Mouse (Mus musculus): ENCODE data around the gene Chil1. TPM values are rescaled to one million over a fixed set of nuclear protein-coding genes. Genes with fewer than 3 reads are reported as not detected.

Chil1 gene
- 0.27 and 0.65 TPM in 2 replicates for polyA plus RNA-seq (2014; fragmentation: Nextera tagmentation; extraction: Ambion mirVana)

- DNase-seq (ENCODE audit: low spot score): no peak
- no peak within 1 kb of the TSS for H3K4me3 ChIP-seq (ENCODE audit: low read depth, low read length)
- no peaks in the 10 kb centered on the region for H3K4me1 ChIP-seq (replicated peaks; ENCODE audit: control insufficient read depth, insufficient read depth, low read length)
- H3K9ac ChIP-seq (ENCODE audit: low read length): no peak within 1 kb of the TSS
- H3K27ac ChIP-seq (ENCODE audit: low read depth, low read length): no peak within 1 kb of the TSS
- H3K36me3 ChIP-seq (ENCODE audit: control insufficient read depth, insufficient read depth, low read length): no peaks in the 10 kb centered on the region
- WGBS: 42% methylated on average over 4 of the region's 4 CpGs
- no peaks in the 10 kb centered on the region for H3K27me3 ChIP-seq (ENCODE audit: control insufficient read depth, insufficient read depth, low read length)
- no peaks in the 10 kb centered on the region for H3K9me3 ChIP-seq (ENCODE audit: control insufficient read depth, low read length)
- no peak within 1 kb of the TSS for H3K4me2 ChIP-seq (ENCODE audit: low read depth, low read length, severe bottlenecking)
- ATAC-seq (replicated peaks; ENCODE audit: low FRiP score): no peak
Observed at GRCm38 (mm10) chr1:134182025-134182424, at the start of gene Chil1. TSS of gene Chil1 (plus strand) at chr1:134182176.

GRCm38 (mm10) chr1:134133316-134133715 lies 48.7 kb upstream of the Chil1 start:
- DNase-seq (ENCODE audit: low spot score) (no peak), ATAC-seq (replicated peaks; ENCODE audit: low FRiP score) (no peak)
- Histone ChIP-seq H3K27ac (ENCODE audit: low read depth, low read length) (no peak overlapping the region), H3K9ac (ENCODE audit: low read length) (no peak overlapping the region), H3K4me1 (replicated peaks; ENCODE audit: control insufficient read depth, insufficient read depth, low read length) (no peaks in the 10 kb centered on the region), H3K4me2 (ENCODE audit: low read depth, low read length, severe bottlenecking) (no peak overlapping the region), H3K36me3 (ENCODE audit: control insufficient read depth, insufficient read depth, low read length) (no peaks in the 10 kb centered on the region), H3K4me3 (ENCODE audit: low read depth, low read length) (no peak overlapping the region), H3K9me3 (ENCODE audit: control insufficient read depth, low read length) (no peaks in the 10 kb centered on the region), H3K27me3 (ENCODE audit: control insufficient read depth, insufficient read depth, low read length) (no peaks in the 10 kb centered on the region)
- 76% methylated on average over 11 of the region's 11 CpGs for WGBS

- Histone ChIP-seq H3K4me2 (ENCODE audit: low read depth, low read length, severe bottlenecking) (no peak overlapping the region), H3K9ac (ENCODE audit: low read length) (no peak overlapping the region), H3K27me3 (ENCODE audit: control insufficient read depth, insufficient read depth, low read length) (no peaks in the 10 kb centered on the region), H3K4me3 (ENCODE audit: low read depth, low read length) (no peak overlapping the region), H3K9me3 (ENCODE audit: control insufficient read depth, low read length) (no peaks in the 10 kb centered on the region), H3K4me1 (replicated peaks; ENCODE audit: control insufficient read depth, insufficient read depth, low read length) (no peaks in the 10 kb centered on the region), H3K27ac (ENCODE audit: low read depth, low read length) (no peak overlapping the region), H3K36me3 (ENCODE audit: control insufficient read depth, insufficient read depth, low read length) (no peaks in the 10 kb centered on the region)
- ATAC-seq (replicated peaks; ENCODE audit: low FRiP score) (no peak), DNase-seq (ENCODE audit: low spot score) (no peak)
- 52% methylated on average over 3 of the region's 3 CpGs for WGBS
Observed at GRCm38 (mm10) chr1:134136351-134136750, 45.6 kb upstream of the Chil1 start.

DNA sequence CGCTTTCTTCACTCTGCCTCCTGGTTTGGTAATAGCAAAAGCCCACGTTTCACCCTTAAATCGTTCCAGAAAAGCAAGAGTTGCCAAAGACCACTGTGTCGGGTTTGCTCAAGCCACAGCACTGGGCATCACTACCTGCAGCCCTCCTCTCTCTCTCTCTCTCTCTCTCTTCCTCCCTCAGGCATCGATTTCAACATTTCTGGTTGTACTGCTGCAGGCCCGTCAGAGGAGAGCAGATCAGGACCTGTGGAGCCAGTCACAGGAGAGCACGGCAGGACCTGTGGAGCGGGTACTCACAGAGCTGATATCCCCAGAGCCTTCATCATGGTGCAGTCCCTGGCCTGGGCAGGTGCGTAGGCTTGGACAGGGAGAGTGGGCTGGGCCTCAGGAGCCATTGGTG lies 43.6 kb upstream of the Chil1 start:
- Histone ChIP-seq H3K4me2 (ENCODE audit: low read depth, low read length, severe bottlenecking) (no peak overlapping the region), H3K4me3 (ENCODE audit: low read depth, low read length) (no peak overlapping the region), H3K27me3 (ENCODE audit: control insufficient read depth, insufficient read depth, low read length) (no peaks in the 10 kb centered on the region), H3K36me3 (ENCODE audit: control insufficient read depth, insufficient read depth, low read length) (no peaks in the 10 kb centered on the region), H3K27ac (ENCODE audit: low read depth, low read length) (no peak overlapping the region), H3K9me3 (ENCODE audit: control insufficient read depth, low read length) (no peaks in the 10 kb centered on the region), H3K4me1 (replicated peaks; ENCODE audit: control insufficient read depth, insufficient read depth, low read length) (no peaks in the 10 kb centered on the region), H3K9ac (ENCODE audit: low read length) (no peak overlapping the region)
- no peak for ATAC-seq (replicated peaks; ENCODE audit: low FRiP score)
- WGBS: 86% methylated on average over 9 of the region's 9 CpGs
- DNase-seq (ENCODE audit: low spot score): no peak

GRCm38 (mm10) chr1:134142363-134142794 lies 39.6 kb upstream of the Chil1 start:
- WGBS: 57% methylated on average over 4 of the region's 4 CpGs
- no peaks in the 10 kb centered on the region for H3K4me1 ChIP-seq (replicated peaks; ENCODE audit: control insufficient read depth, insufficient read depth, low read length)
- H3K4me3 ChIP-seq (ENCODE audit: low read depth, low read length): no peak overlapping the region
- H3K9me3 ChIP-seq (ENCODE audit: control insufficient read depth, low read length): no peaks in the 10 kb centered on the region
- no peak for ATAC-seq (replicated peaks; ENCODE audit: low FRiP score)
- no peak overlapping the region for H3K27ac ChIP-seq (ENCODE audit: low read depth, low read length)
- no peaks in the 10 kb centered on the region for H3K27me3 ChIP-seq (ENCODE audit: control insufficient read depth, insufficient read depth, low read length)
- H3K9ac ChIP-seq (ENCODE audit: low read length): no peak overlapping the region
- no peak for DNase-seq (ENCODE audit: low spot score)
- H3K36me3 ChIP-seq (ENCODE audit: control insufficient read depth, insufficient read depth, low read length): no peaks in the 10 kb centered on the region
- H3K4me2 ChIP-seq (ENCODE audit: low read depth, low read length, severe bottlenecking): no peak overlapping the region

GRCm38 (mm10) chr1:134146066-134146465 lies 35.9 kb upstream of the Chil1 start:
- Histone ChIP-seq H3K9ac (ENCODE audit: low read length) (no peak overlapping the region), H3K27ac (ENCODE audit: low read depth, low read length) (no peak overlapping the region), H3K4me3 (ENCODE audit: low read depth, low read length) (no peak overlapping the region), H3K4me2 (ENCODE audit: low read depth, low read length, severe bottlenecking) (no peak overlapping the region), H3K4me1 (replicated peaks; ENCODE audit: control insufficient read depth, insufficient read depth, low read length) (no peaks in the 10 kb centered on the region), H3K9me3 (ENCODE audit: control insufficient read depth, low read length) (no peaks in the 10 kb centered on the region), H3K36me3 (ENCODE audit: control insufficient read depth, insufficient read depth, low read length) (no peaks in the 10 kb centered on the region), H3K27me3 (ENCODE audit: control insufficient read depth, insufficient read depth, low read length) (no peaks in the 10 kb centered on the region)
- 84% methylated on average over 8 of the region's 8 CpGs for WGBS
- no peak for DNase-seq (ENCODE audit: low spot score)
- ATAC-seq (replicated peaks; ENCODE audit: low FRiP score): no peak

GRCm38 (mm10) chr1:134150076-134150475 lies 31.9 kb upstream of the Chil1 start:
- no peak for ATAC-seq (replicated peaks; ENCODE audit: low FRiP score)
- H3K4me3 ChIP-seq (ENCODE audit: low read depth, low read length): no peak overlapping the region

GRCm38 (mm10) chr1:134150745-134151144 lies 31.2 kb upstream of the Chil1 start:
- no peaks in the 10 kb centered on the region; the same call in 1 of the 2 replicates for H3K9me3 ChIP-seq (ENCODE audit: control insufficient read depth, low read length)
- no peak for ATAC-seq (replicated peaks; ENCODE audit: low FRiP score)
- no peak overlapping the region for H3K27ac ChIP-seq (ENCODE audit: low read depth, low read length)
- no peaks in the 10 kb centered on the region for H3K36me3 ChIP-seq (ENCODE audit: control insufficient read depth, insufficient read depth, low read length)
- H3K4me3 ChIP-seq (ENCODE audit: low read depth, low read length): no peak overlapping the region
- no peak for DNase-seq (ENCODE audit: low spot score)
- no peak overlapping the region for H3K4me2 ChIP-seq (ENCODE audit: low read depth, low read length, severe bottlenecking)
- H3K9ac ChIP-seq (ENCODE audit: low read length): no peak overlapping the region
- 90% methylated on average over 9 of the region's 9 CpGs for WGBS
- no peaks in the 10 kb centered on the region for H3K4me1 ChIP-seq (replicated peaks; ENCODE audit: control insufficient read depth, insufficient read depth, low read length)
- no peaks in the 10 kb centered on the region for H3K27me3 ChIP-seq (ENCODE audit: control insufficient read depth, insufficient read depth, low read length)

More at GRCm38 (mm10) chr1:134150076-134150475, 31.9 kb upstream of the Chil1 start:
- Histone ChIP-seq H3K27me3 (ENCODE audit: control insufficient read depth, insufficient read depth, low read length) (no peaks in the 10 kb centered on the region), H3K4me1 (replicated peaks; ENCODE audit: control insufficient read depth, insufficient read depth, low read length) (no peaks in the 10 kb centered on the region), H3K4me2 (ENCODE audit: low read depth, low read length, severe bottlenecking) (no peak overlapping the region), H3K9ac (ENCODE audit: low read length) (no peak overlapping the region), H3K9me3 (ENCODE audit: control insufficient read depth, low read length) (no peaks in the 10 kb centered on the region; the same call in 1 of the 2 replicates), H3K27ac (ENCODE audit: low read depth, low read length) (no peak overlapping the region), H3K36me3 (ENCODE audit: control insufficient read depth, insufficient read depth, low read length) (no peaks in the 10 kb centered on the region)
- no peak for DNase-seq (ENCODE audit: low spot score)
- 72% methylated on average over 8 of the region's 8 CpGs for WGBS

DNA sequence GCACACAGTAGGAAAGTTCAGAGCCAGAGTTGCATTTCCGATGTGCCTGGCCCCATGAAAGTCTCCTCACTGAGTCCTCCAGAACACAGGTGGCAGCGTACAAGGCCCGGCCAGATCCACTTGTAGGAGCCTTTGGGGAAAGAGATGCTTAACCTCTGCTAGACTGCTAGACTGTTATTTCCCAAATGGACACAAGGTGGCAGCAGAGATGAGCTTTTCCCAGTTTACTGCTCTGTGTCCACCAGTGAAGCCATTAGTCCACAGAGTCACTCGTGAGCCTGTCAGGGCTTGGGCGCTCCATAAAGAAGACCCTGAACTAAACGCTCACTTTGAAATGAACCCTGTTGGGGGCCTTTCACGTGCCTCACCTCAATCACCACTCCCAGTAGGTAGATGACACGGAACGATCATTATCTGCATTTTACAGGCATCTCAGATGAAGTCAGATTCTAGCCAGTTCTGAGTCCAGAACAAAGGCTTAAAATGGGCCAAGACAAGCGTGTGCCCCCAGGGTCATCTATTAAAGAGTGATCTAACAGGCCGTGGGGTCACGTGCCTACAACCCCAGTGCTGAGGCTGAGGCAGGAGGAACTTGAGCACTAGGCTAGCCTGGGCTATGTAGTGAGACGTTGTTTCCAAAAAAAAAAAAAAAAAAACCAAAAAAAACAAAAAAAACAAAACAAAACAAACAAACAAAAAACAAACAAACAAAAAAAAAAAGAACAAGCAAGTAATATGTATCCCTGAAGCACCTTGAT lies 30.1 kb upstream of the Chil1 start:
- WGBS: 37% methylated on average over 13 of the region's 13 CpGs
- DNase-seq (ENCODE audit: low spot score) (peak; percentile 91), ATAC-seq (replicated peaks; ENCODE audit: low FRiP score) (peak; percentile 79)
- H3K4me2 ChIP-seq (ENCODE audit: low read depth, low read length, severe bottlenecking): no peak overlapping the region
- no peak overlapping the region for H3K9ac ChIP-seq (ENCODE audit: low read length)
- no peak overlapping the region for H3K27ac ChIP-seq (ENCODE audit: low read depth, low read length)
- no peaks in the 10 kb centered on the region for H3K27me3 ChIP-seq (ENCODE audit: control insufficient read depth, insufficient read depth, low read length)
- no peaks in the 10 kb centered on the region; the same call in 1 of the 2 replicates for H3K9me3 ChIP-seq (ENCODE audit: control insufficient read depth, low read length)
- H3K4me3 ChIP-seq (ENCODE audit: low read depth, low read length): no peak overlapping the region
- H3K36me3 ChIP-seq (ENCODE audit: control insufficient read depth, insufficient read depth, low read length): no peaks in the 10 kb centered on the region
- H3K4me1 ChIP-seq (replicated peaks; ENCODE audit: control insufficient read depth, insufficient read depth, low read length): no peaks in the 10 kb centered on the region

Data from forebrain, embryonic 11.5 days (tissue).